Mouse (Mus musculus) G1E (cell line): Measurements from ENCODE around the gene Ccr2.

ENCODE experiments used
- CTCF ChIP-seq: IDR thresholded peaks from 2 replicates; pipeline ENCODE4 v1.5.1; 2012; ENCODE audit warnings: low read depth, low read length, inconsistent platforms, mixed read lengths
- GATA1 ChIP-seq: IDR thresholded peaks from 2 replicates; pipeline ENCODE4 v1.6.1; 2012; ENCODE audit warnings: borderline replicate concordance, low read length, inconsistent platforms, mixed read lengths
- GATA2 ChIP-seq: IDR thresholded peaks from 2 replicates; pipeline ENCODE4 v1.6.1; 2012; ENCODE audit warnings: low read depth, low read length, inconsistent platforms, borderline replicate concordance
- POLR2AphosphoS5 ChIP-seq: IDR thresholded peaks from 2 replicates; pipeline ENCODE4 v1.6.1; 2012; ENCODE audit warnings: low read depth, low read length, inconsistent platforms; ENCODE audit not compliant: insufficient replicate concordance

- TF ChIP-seq POLR2AphosphoS5 (no peak), CTCF (no peak), GATA1 (no peak), GATA2 (no peak)
Measured at GRCm38 (mm10) chr9:124079803-124080202, 21.9 kb upstream of the Ccr2 start.
